Mouse (Mus musculus) bone marrow macrophage, adult 2 months (primary cell): ENCODE data around the gene Helz.

ENCODE experiments used
- CTCF ChIP-seq: IDR thresholded peaks from 2 replicates; pipeline ENCODE4 v1.5.1; 2012; ENCODE audit warnings: low read depth, mild to moderate bottlenecking, low read length, moderate library complexity
- POLR2A ChIP-seq: IDR thresholded peaks from 2 replicates; pipeline ENCODE4 v1.6.1; 2012; ENCODE audit warnings: mild to moderate bottlenecking, low read depth, low read length, borderline replicate concordance

DNA sequence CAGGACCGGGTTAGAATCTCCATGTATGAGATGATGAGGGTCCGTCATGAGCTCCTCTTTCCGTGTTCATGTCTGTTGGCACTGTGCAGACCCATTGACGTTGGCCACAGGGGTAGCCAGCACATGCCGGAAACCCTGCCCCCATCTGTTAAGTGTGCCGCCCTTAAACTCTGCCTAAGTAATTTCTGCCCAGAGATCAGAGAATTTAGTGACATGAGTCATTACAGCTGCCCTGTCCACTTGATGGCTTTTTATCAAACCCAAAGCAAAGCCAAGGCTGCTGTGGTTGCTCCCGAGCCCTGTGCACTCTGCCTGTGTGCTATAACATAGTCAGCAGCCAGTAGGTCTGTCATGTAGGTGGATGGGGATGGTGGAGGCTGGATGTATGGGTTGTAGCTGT is 83.4 kb downstream of the Helz start:
- TF ChIP-seq CTCF: no peak
- TF ChIP-seq POLR2A: no peak
